Mouse (Mus musculus) spleen, adult 2 months (tissue): ENCODE results near the gene Tars.

ENCODE experiments used
- CTCF ChIP-seq: fragments of 200-500 bp; IDR thresholded peaks from 2 replicates; pipeline ENCODE4 v1.5.1; 2011; ENCODE audit warnings: mild to moderate bottlenecking, inconsistent platforms; ENCODE audit not compliant: insufficient read depth, insufficient read length, insufficient replicate concordance; ENCODE audit errors: extremely low read depth
- POLR2A ChIP-seq: fragments of 200-500 bp; IDR thresholded peaks from 2 replicates; pipeline ENCODE4 v1.6.1; 2011; ENCODE audit warnings: low read depth, low read length, inconsistent platforms

DNA sequence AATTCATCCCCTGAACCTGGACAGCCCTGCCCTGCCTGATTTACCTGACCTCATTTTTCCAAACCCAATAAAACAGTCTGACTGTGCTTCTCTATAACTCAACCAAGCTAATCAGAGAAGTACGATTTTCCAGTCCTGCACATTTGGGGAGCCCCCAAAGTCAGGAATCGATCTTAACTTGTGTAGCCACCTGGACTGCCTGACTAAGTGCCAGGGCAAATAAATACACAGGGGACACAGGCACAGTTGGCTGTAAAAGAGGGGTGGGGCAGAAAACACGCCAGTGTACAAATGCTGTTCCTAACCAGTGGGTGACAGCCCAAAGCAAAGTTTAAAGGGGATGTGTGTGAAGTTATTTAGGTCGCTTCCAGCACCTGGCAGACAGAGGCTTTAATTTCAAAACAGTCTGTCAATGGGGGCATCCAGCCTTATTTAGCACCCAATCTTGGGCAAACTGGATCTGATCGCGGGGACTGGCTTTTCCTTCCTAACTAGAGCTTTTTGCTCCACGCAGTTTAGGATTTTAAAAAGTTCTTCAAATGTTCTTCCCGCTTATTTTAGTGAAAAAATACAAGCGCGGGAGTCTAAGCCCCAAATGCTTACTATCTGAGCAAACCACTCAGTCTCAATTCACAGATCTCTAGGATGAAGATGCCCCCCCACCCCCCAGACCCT is 652 bp downstream of the Tars start:
- TF ChIP-seq CTCF: no peak
- TF ChIP-seq POLR2A: no peak
